Mouse (Mus musculus): ENCODE measurements around the gene Olfr1055. TPM values are rescaled to one million over a fixed set of nuclear protein-coding genes. Genes with fewer than 3 reads are reported as not detected.
"Not testable (repeated sequence)": the region's sequence is repeated elsewhere in the genome, so short reads cannot be mapped to it uniquely, and the experiment has no call there.

Gene Olfr1055
- polyA plus RNA-seq (2015; fragmentation: Nextera tagmentation; extraction: Ambion mirVana), result not detected in 2 replicates

DNA sequence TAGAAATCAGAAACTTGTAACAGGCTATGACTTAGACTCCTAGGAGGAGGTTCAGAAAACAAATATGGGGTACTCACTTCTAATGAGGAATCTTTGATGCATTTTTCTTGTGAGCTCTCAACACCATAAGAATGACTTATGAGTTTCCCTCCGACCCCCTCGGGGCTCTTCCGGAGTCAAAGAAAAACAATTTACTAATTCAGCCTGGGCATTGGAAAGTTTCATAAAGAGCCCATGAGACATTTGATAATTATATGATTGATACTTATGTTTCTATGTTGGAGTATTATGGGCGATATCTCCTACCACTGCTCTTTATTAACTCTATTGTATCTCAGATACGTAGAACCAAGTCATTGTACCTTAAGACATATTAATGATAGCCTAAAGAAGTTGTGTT is at the start of gene Olfr1055:
Gene Olfr1055, minus strand, starts transcription at position 101 of the 400 bp plus-strand sequence.
- no peak within 1 kb of the TSS for H3K27ac ChIP-seq
- no peaks in the 10 kb centered on the region for H3K4me1 ChIP-seq (replicated peaks)
- H3K9ac ChIP-seq, result no peak within 1 kb of the TSS
- no peaks in the 10 kb centered on the region for H3K9me3 ChIP-seq
- ATAC-seq (ENCODE audit: low FRiP score), result no peak
- H3K4me3 ChIP-seq, result no peak within 1 kb of the TSS
- WGBS, result 91% methylated on average over 5 of the region's 5 CpGs
- H3K27me3 ChIP-seq, result no peaks in the 10 kb centered on the region
- no peaks in the 10 kb centered on the region for H3K36me3 ChIP-seq
- no peak within 1 kb of the TSS for H3K4me2 ChIP-seq

DNA sequence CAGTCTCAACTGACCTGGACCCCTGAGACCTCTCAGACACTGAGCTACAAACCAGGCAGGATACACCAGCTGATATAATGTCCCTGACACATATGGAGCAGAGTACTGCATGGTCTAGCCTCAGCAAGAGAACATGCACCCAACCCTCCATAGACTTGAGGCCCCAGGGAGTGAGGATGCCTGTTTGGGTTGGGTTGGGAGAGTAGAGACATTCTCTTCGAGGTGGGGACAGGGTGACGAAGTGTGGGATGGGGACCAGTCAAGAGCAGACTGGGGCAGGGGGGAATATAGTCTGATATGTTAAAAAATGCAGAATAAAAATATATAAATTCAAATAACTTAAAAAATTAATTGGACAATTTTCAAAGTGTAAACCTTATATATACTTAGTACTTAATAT is 45.0 kb upstream of the Olfr1055 start:
- H3K27me3 ChIP-seq, result no peaks in the 10 kb centered on the region
- no peak overlapping the region for H3K9ac ChIP-seq
- no peaks in the 10 kb centered on the region for H3K36me3 ChIP-seq
- no peak overlapping the region for H3K4me2 ChIP-seq
- no peak overlapping the region for H3K27ac ChIP-seq
- WGBS, result 77% methylated on average over 2 of the region's 2 CpGs
- no peak overlapping the region for H3K4me3 ChIP-seq
- ATAC-seq (ENCODE audit: low FRiP score), result no peak
- H3K9me3 ChIP-seq, result no peaks in the 10 kb centered on the region
- H3K4me1 ChIP-seq (replicated peaks), result no peaks in the 10 kb centered on the region

DNA sequence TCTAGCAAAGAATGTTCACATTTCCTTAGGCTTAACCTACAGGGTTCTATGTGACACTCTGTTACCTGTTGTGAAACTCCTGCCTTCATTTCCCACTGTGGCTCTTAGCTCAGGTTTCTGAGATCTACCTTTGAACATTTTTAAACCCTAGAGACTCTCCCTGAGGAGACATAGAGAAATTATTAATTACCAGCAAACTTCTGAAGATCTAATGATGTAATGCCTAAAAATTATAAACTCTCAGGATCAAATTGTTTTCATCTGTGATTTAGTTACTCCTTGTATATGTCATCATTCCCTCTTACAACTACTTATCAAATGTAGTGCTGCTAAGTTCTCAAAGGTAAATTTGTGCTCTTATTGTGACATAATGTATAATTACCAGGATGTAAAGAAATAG is 38.4 kb upstream of the Olfr1055 start, which contains the start of gene Olfr1058:
Gene Olfr1058, minus strand, starts transcription at position 101 of the 400 bp plus-strand sequence.
- ATAC-seq (ENCODE audit: low FRiP score); H3K36me3 ChIP-seq; H3K9me3 ChIP-seq; H3K27me3 ChIP-seq; H3K27ac ChIP-seq; H3K9ac ChIP-seq; H3K4me2 ChIP-seq; H3K4me1 ChIP-seq (replicated peaks); H3K4me3 ChIP-seq: not testable (repeated sequence)

DNA sequence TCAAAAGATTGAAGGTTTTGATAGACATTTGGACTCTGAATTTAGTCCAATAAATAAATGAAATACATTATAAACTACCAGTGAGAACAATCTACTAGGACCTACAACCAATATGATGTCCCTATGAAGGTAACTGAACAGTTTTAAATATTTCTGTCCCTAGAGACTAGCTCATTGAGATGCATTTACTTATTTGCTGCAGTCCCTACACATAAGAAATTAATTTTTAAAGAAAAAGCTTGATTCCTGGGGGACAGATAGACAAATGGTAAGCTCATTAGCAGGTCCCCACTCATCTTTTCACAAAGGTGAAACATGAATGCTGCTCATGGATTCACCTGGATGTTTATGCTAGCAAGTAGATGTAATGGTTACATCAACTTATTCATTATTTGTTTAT is 28.2 kb upstream of the Olfr1055 start, which contains the start of gene Olfr1057:
Gene Olfr1057, minus strand, starts transcription at position 101 of the 400 bp plus-strand sequence.
- no peaks in the 10 kb centered on the region for H3K36me3 ChIP-seq
- no peak for ATAC-seq (ENCODE audit: low FRiP score)
- no peak within 1 kb of the TSS for H3K9ac ChIP-seq

DNA sequence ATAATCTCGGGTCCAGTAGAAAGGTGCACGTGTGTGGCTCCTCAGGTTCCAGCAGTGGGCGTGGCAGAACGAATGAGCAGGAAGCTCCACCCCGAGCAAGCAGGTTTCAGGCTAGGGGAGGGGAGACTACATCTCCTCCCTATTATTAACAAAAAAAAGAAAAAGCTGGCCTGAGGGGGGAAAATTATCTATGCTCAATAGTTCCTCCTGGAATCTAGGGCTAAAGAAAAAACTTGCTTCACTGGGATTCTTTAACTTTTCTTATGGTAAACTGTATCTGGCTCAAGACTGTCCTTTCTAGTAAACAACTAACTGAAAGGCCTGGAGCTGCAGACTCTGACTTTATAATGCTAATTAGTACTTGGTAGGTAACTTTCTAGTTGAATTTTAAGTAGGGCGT is 16.3 kb upstream of the Olfr1055 start:
- H3K9me3 ChIP-seq; H3K9ac ChIP-seq; H3K4me3 ChIP-seq; H3K4me1 ChIP-seq (replicated peaks); H3K27ac ChIP-seq; ATAC-seq (ENCODE audit: low FRiP score); H3K36me3 ChIP-seq; H3K27me3 ChIP-seq; H3K4me2 ChIP-seq: not testable (repeated sequence)
- WGBS, result 80% methylated on average over 1 of the region's 6 CpGs

More for the DNA sequence above, 28.2 kb upstream of the Olfr1055 start, which contains the start of gene Olfr1057:
- no peaks in the 10 kb centered on the region for H3K9me3 ChIP-seq
- no peak within 1 kb of the TSS for H3K4me2 ChIP-seq
- no peaks in the 10 kb centered on the region for H3K4me1 ChIP-seq (replicated peaks)
- no peaks in the 10 kb centered on the region for H3K27me3 ChIP-seq
- H3K4me3 ChIP-seq, result no peak within 1 kb of the TSS
- H3K27ac ChIP-seq, result no peak within 1 kb of the TSS

DNA sequence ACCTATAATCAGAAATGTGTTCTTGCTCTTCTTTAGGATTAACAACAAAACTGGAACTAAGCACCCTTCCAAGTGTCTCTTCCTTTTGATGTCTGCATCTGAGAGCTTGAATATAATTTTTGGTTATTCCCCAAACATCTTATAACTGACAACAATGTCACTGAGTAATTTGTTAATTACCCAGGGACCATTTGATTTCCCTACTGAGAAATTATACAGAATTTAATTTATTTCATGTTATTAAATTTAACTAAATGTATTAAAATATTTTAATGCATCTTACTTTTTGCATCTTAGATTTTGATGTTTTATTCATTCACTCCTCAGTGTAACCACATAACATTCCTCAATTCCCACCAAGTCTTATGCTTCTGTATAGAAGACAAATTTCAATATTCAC is 12.3 kb upstream of the Olfr1055 start, which contains the start of gene Olfr1056:
Gene Olfr1056, minus strand, starts transcription at position 101 of the 400 bp plus-strand sequence.
- H3K27me3 ChIP-seq, result no peaks in the 10 kb centered on the region
- H3K27ac ChIP-seq, result no peak within 1 kb of the TSS
- H3K4me1 ChIP-seq (replicated peaks), result no peaks in the 10 kb centered on the region
- no peak within 1 kb of the TSS for H3K4me2 ChIP-seq
- H3K4me3 ChIP-seq, result no peak within 1 kb of the TSS
- H3K9me3 ChIP-seq, result no peaks in the 10 kb centered on the region
- H3K9ac ChIP-seq, result no peak within 1 kb of the TSS
- H3K36me3 ChIP-seq, result no peaks in the 10 kb centered on the region
- ATAC-seq (ENCODE audit: low FRiP score), result no peak

DNA sequence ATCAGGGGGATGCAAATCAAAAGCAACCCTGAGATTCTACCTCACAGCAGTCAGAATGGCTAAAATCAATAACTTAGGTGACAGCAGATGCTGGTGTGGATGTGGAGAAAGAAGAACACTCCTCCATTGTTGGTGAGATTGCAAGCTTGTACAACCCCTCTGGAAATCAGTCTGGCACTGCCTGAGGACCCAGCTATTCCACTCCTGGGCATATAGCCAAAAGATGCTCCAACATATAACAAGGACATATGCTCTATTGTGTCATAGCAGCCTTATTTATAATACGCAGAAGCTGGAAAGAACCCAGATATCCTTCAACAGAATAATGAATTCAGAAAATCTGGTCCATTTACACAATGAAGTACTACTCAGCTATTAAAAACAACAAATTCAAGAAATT is 1.7 kb upstream of the Olfr1055 start:
- not testable (repeated sequence) for H3K4me1 ChIP-seq (replicated peaks); H3K27me3 ChIP-seq; H3K4me2 ChIP-seq; H3K9me3 ChIP-seq; H3K36me3 ChIP-seq; H3K4me3 ChIP-seq; H3K27ac ChIP-seq; H3K9ac ChIP-seq; ATAC-seq (ENCODE audit: low FRiP score)
- 95% methylated on average over 1 of the region's 1 CpGs for WGBS

DNA sequence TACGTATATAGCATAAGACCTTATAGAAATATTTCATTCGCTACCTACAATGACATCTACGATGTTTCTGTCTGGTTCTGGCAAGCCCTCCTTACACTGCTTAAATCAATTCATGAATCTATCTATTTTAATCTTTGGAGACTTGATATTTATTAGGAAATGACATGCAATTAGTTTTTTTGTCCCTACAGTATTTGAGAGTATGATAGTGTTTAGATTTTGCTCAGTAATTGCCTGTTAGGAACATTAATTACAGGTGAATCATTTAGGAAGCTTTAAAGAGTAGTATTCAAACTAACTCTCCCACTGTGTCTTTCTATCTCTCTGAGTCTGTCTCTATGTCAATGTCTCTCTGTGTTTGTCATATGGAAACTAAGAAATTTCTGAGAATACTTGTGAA is 14.8 kb downstream of the Olfr1055 start, which contains the start of gene Olfr1054:
Gene Olfr1054, minus strand, starts transcription at position 101 of the 400 bp plus-strand sequence.
- 91% methylated on average over 3 of the region's 3 CpGs for WGBS
- H3K9ac ChIP-seq, result no peak within 1 kb of the TSS
- H3K4me3 ChIP-seq, result no peak within 1 kb of the TSS
- H3K27ac ChIP-seq, result no peak within 1 kb of the TSS
- no peak within 1 kb of the TSS for H3K4me2 ChIP-seq
- H3K36me3 ChIP-seq, result no peaks in the 10 kb centered on the region
- H3K4me1 ChIP-seq (replicated peaks), result no peaks in the 10 kb centered on the region
- H3K9me3 ChIP-seq, result no peaks in the 10 kb centered on the region
- no peak for ATAC-seq (ENCODE audit: low FRiP score)
- H3K27me3 ChIP-seq, result no peaks in the 10 kb centered on the region

DNA sequence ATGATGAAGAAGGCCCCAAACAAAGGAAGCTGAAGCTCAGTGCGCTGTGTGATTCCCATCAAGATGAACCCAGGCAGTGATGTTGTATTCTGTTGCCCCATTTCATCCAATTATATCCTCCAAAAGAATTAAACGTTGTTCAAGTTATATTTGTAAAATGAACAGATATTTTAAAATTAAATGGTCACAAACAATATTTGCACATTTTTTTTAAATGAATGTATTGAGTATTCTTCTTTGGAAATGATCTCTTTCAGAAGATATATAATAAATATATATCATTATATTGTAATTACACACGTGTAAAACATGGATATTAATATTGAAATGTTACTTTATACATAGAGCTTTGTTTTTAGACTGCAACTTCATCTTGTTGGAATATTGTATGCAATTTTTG is 34.9 kb downstream of the Olfr1055 start, which contains the start of gene Olfr1053:
Gene Olfr1053, minus strand, starts transcription at position 101 of the 400 bp plus-strand sequence.
- Histone ChIP-seq H3K27ac (no peak within 1 kb of the TSS), H3K4me3 (no peak within 1 kb of the TSS), H3K9me3 (no peaks in the 10 kb centered on the region), H3K4me2 (no peak within 1 kb of the TSS), H3K4me1 (replicated peaks) (no peaks in the 10 kb centered on the region), H3K9ac (no peak within 1 kb of the TSS), H3K27me3 (no peaks in the 10 kb centered on the region), H3K36me3 (no peaks in the 10 kb centered on the region)
- no peak for ATAC-seq (ENCODE audit: low FRiP score)
- WGBS, result 68% methylated on average over 3 of the region's 3 CpGs

Other genes starting within 250 kb of the Olfr1055 start
- gene Olfr1039, start 214.4 kb downstream of the Olfr1055 start, polyA plus RNA-seq (2015; fragmentation: Nextera tagmentation; extraction: Ambion mirVana), result not detected in 2 replicates
- not detected in 2 replicates for gene Olfr1040, start 203.6 kb downstream of the Olfr1055 start, polyA plus RNA-seq (2015; fragmentation: Nextera tagmentation; extraction: Ambion mirVana)
- gene Olfr1042, start 188.4 kb downstream of the Olfr1055 start, polyA plus RNA-seq (2015; fragmentation: Nextera tagmentation; extraction: Ambion mirVana), result not detected in 2 replicates
- not detected in 2 replicates for gene Olfr1043, start 182.8 kb downstream of the Olfr1055 start, polyA plus RNA-seq (2015; fragmentation: Nextera tagmentation; extraction: Ambion mirVana)
- not detected in 2 replicates for gene Olfr1044, start 172.5 kb downstream of the Olfr1055 start, polyA plus RNA-seq (2015; fragmentation: Nextera tagmentation; extraction: Ambion mirVana)
- not detected in 2 replicates for gene Olfr52, start 164.6 kb downstream of the Olfr1055 start, polyA plus RNA-seq (2015; fragmentation: Nextera tagmentation; extraction: Ambion mirVana)
- gene Olfr1045, start 147.3 kb downstream of the Olfr1055 start, polyA plus RNA-seq (2015; fragmentation: Nextera tagmentation; extraction: Ambion mirVana), result not detected in 2 replicates
- not detected in 2 replicates for gene Olfr1046, start 131.0 kb downstream of the Olfr1055 start, polyA plus RNA-seq (2015; fragmentation: Nextera tagmentation; extraction: Ambion mirVana)
- gene Olfr1047, start 118.9 kb downstream of the Olfr1055 start, polyA plus RNA-seq (2015; fragmentation: Nextera tagmentation; extraction: Ambion mirVana), result not detected in 2 replicates
- gene Olfr1048, start 110.0 kb downstream of the Olfr1055 start, polyA plus RNA-seq (2015; fragmentation: Nextera tagmentation; extraction: Ambion mirVana), result not detected in 2 replicates
- gene Olfr1049, start 92.0 kb downstream of the Olfr1055 start, polyA plus RNA-seq (2015; fragmentation: Nextera tagmentation; extraction: Ambion mirVana), result not detected in 2 replicates
- gene Olfr1051, start 71.2 kb downstream of the Olfr1055 start, polyA plus RNA-seq (2015; fragmentation: Nextera tagmentation; extraction: Ambion mirVana), result not detected in 2 replicates
- not detected in 2 replicates for gene Olfr1052, start 57.8 kb downstream of the Olfr1055 start, polyA plus RNA-seq (2015; fragmentation: Nextera tagmentation; extraction: Ambion mirVana)
- not detected in 2 replicates for gene Olfr1053, start 35.0 kb downstream of the Olfr1055 start, polyA plus RNA-seq (2015; fragmentation: Nextera tagmentation; extraction: Ambion mirVana)
- not detected in 2 replicates for gene Olfr1054, start 14.9 kb downstream of the Olfr1055 start, polyA plus RNA-seq (2015; fragmentation: Nextera tagmentation; extraction: Ambion mirVana)
- not detected in 2 replicates for gene Olfr1056, start 12.2 kb upstream of the Olfr1055 start, polyA plus RNA-seq (2015; fragmentation: Nextera tagmentation; extraction: Ambion mirVana)
- gene Olfr1057, start 28.1 kb upstream of the Olfr1055 start, polyA plus RNA-seq (2015; fragmentation: Nextera tagmentation; extraction: Ambion mirVana), result not detected in 2 replicates
- gene Olfr1058, start 38.3 kb upstream of the Olfr1055 start, polyA plus RNA-seq (2015; fragmentation: Nextera tagmentation; extraction: Ambion mirVana), result not detected in 2 replicates
- not detected in 2 replicates for gene Olfr1061, start 63.8 kb upstream of the Olfr1055 start, polyA plus RNA-seq (2015; fragmentation: Nextera tagmentation; extraction: Ambion mirVana)
- gene Olfr1062, start 76.5 kb upstream of the Olfr1055 start, polyA plus RNA-seq (2015; fragmentation: Nextera tagmentation; extraction: Ambion mirVana), result not detected in 2 replicates
- not detected in 2 replicates for gene Olfr1065, start 100.3 kb upstream of the Olfr1055 start, polyA plus RNA-seq (2015; fragmentation: Nextera tagmentation; extraction: Ambion mirVana)
- not detected in 2 replicates for gene Olfr1066, start 106.0 kb upstream of the Olfr1055 start, polyA plus RNA-seq (2015; fragmentation: Nextera tagmentation; extraction: Ambion mirVana)
- gene Olfr228, start 137.1 kb upstream of the Olfr1055 start, polyA plus RNA-seq (2015; fragmentation: Nextera tagmentation; extraction: Ambion mirVana), result not detected in 2 replicates
- not detected in 2 replicates for gene Olfr1076, start 158.2 kb upstream of the Olfr1055 start, polyA plus RNA-seq (2015; fragmentation: Nextera tagmentation; extraction: Ambion mirVana)
- gene Olfr1079, start 192.2 kb upstream of the Olfr1055 start, polyA plus RNA-seq (2015; fragmentation: Nextera tagmentation; extraction: Ambion mirVana), result not detected in 2 replicates
- not detected in 2 replicates for gene Olfr1080, start 208.0 kb upstream of the Olfr1055 start, polyA plus RNA-seq (2015; fragmentation: Nextera tagmentation; extraction: Ambion mirVana)
- not detected in 2 replicates for gene Olfr1082, start 248.7 kb upstream of the Olfr1055 start, polyA plus RNA-seq (2015; fragmentation: Nextera tagmentation; extraction: Ambion mirVana)